Mouse (Mus musculus) MEL (cell line): Measurements from ENCODE around the gene Gprin3. TPM values are rescaled to one million over a fixed set of nuclear protein-coding genes. Genes with fewer than 3 reads are reported as not detected.

Experiments
- DNase-seq: peaks from one replicate; pipeline ENCODE4 v3.0.0; 2011; ENCODE audit warnings: low read depth, low spot score
- H3K27ac ChIP-seq: 2 replicates; pipeline ENCODE4 v1.5.1; 2012; ENCODE audit warnings: low read depth, mild to moderate bottlenecking, control low read depth, low read length, moderate library complexity; ENCODE audit not compliant: control insufficient read depth
- H3K27me3 ChIP-seq, 2 experiments: fragments of 150-350 bp in 1 of 2; sonication (generic) in 1 of 2; 2 replicates each; pipeline ENCODE4 v1.6.1; 2012; ENCODE audit warnings: low read length in 2 of 2, mild to moderate bottlenecking in 2 of 2, improper control_type of control experiment in 1 of 2, moderate library complexity in 1 of 2; ENCODE audit not compliant: insufficient read depth in 2 of 2, control insufficient read depth in 1 of 2
- H3K36me3 ChIP-seq, 2 experiments: 2 replicates each; pipeline ENCODE4 v1.6.1; 2012 to 2014; ENCODE audit warnings: low read length in 2 of 2, improper control_type of control experiment in 1 of 2, inconsistent platforms in 1 of 2, mild to moderate bottlenecking in 1 of 2; ENCODE audit not compliant: insufficient read depth in 2 of 2, control insufficient read depth in 1 of 2
- H3K4me1 ChIP-seq, 2 experiments: fragments of 150-350 bp in 1 of 2; sonication (generic) in 1 of 2; 2 replicates each; pipeline ENCODE4 v1.6.1; 2012; ENCODE audit warnings: low read length in 2 of 2, improper control_type of control experiment in 1 of 2, mild to moderate bottlenecking in 1 of 2; ENCODE audit not compliant: insufficient read depth in 2 of 2, control insufficient read depth in 1 of 2
- H3K4me3 ChIP-seq, 2 experiments: fragments of 150-350 bp in 1 of 2; sonication (generic) in 1 of 2; 2 replicates each; pipeline ENCODE4 v1.5.1; 2012; ENCODE audit warnings: low read depth in 2 of 2, low read length in 2 of 2, mild to moderate bottlenecking in 2 of 2, moderate library complexity in 2 of 2, control low read depth in 1 of 2, improper control_type of control experiment in 1 of 2; ENCODE audit not compliant: control insufficient read depth in 1 of 2, insufficient read depth in 1 of 2
- H3K79me2 ChIP-seq: 2 replicates; pipeline ENCODE4 v1.6.1; 2012; ENCODE audit warnings: mild to moderate bottlenecking, low read length, moderate library complexity; ENCODE audit not compliant: control insufficient read depth, poor library complexity, insufficient read depth
- H3K9ac ChIP-seq: 2 replicates; pipeline ENCODE4 v1.6.1; 2012; ENCODE audit warnings: low read depth, mild to moderate bottlenecking, control low read depth, low read length, moderate library complexity; ENCODE audit not compliant: control insufficient read depth, poor library complexity, severe bottlenecking
- H3K9me3 ChIP-seq: fragments of 150-350 bp; sonication (generic); replicated peaks from 2 replicates; pipeline ENCODE4 v1.6.1; 2012; ENCODE audit warnings: mild to moderate bottlenecking, low read length, improper control_type of control experiment, moderate library complexity; ENCODE audit not compliant: insufficient read depth
- CHD2 ChIP-seq: IDR thresholded peaks from 2 replicates; pipeline ENCODE4 v1.6.1; 2011; ENCODE audit warnings: low read length, improper control_type of control experiment
- E2F4 ChIP-seq: IDR thresholded peaks from 2 replicates; pipeline ENCODE4 v1.6.1; 2011; ENCODE audit warnings: low read depth, low read length, improper control_type of control experiment, borderline replicate concordance
- GABPA ChIP-seq: IDR thresholded peaks from 2 replicates; pipeline ENCODE4 v1.6.1; 2012; ENCODE audit warnings: low read depth, mild to moderate bottlenecking, inconsistent platforms, low read length, improper control_type of control experiment, moderate library complexity
- HCFC1 ChIP-seq: IDR thresholded peaks from 2 replicates; pipeline ENCODE4 v1.6.1; 2012; ENCODE audit warnings: low read depth, mild to moderate bottlenecking, inconsistent platforms, low read length, improper control_type of control experiment, moderate library complexity
- MAX ChIP-seq: IDR thresholded peaks from 2 replicates; pipeline ENCODE4 v1.6.1; 2011; ENCODE audit warnings: low read length, improper control_type of control experiment
- MAZ ChIP-seq: IDR thresholded peaks from 2 replicates; pipeline ENCODE4 v1.6.1; 2012; ENCODE audit warnings: low read depth, mild to moderate bottlenecking, inconsistent platforms, low read length, improper control_type of control experiment
- MYC ChIP-seq: IDR thresholded peaks from 2 replicates; pipeline ENCODE4 v1.6.1; 2011; ENCODE audit warnings: low read depth, mild to moderate bottlenecking, low read length, improper control_type of control experiment, moderate library complexity
- RCOR1 ChIP-seq: IDR thresholded peaks from 2 replicates; pipeline ENCODE4 v1.6.1; 2012; ENCODE audit warnings: low read depth, mild to moderate bottlenecking, inconsistent platforms, low read length, improper control_type of control experiment
- SIN3A ChIP-seq: IDR thresholded peaks from 2 replicates; pipeline ENCODE4 v1.6.1; 2012; ENCODE audit warnings: low read length, improper control_type of control experiment, inconsistent platforms
- TBP ChIP-seq: IDR thresholded peaks from 2 replicates; pipeline ENCODE4 v1.8.0; 2011; ENCODE audit warnings: low read depth, low read length, improper control_type of control experiment
- TCF12 ChIP-seq: IDR thresholded peaks from 2 replicates; pipeline ENCODE4 v1.6.1; 2014; ENCODE audit warnings: low read depth, mild to moderate bottlenecking, inconsistent platforms, low read length, improper control_type of control experiment, moderate library complexity
- USF2 ChIP-seq, 2 experiments: IDR thresholded peaks; 2 replicates each; pipeline ENCODE4 v1.6.1; 2011 to 2012; ENCODE audit warnings: improper control_type of control experiment in 2 of 2, low read length in 2 of 2, borderline replicate concordance in 1 of 2, inconsistent platforms in 1 of 2, low read depth in 1 of 2, mild to moderate bottlenecking in 1 of 2; ENCODE audit not compliant: insufficient read depth in 1 of 2
- ZMIZ1 ChIP-seq: IDR thresholded peaks from 2 replicates; pipeline ENCODE4 v1.6.1; 2012; ENCODE audit warnings: low read depth, mild to moderate bottlenecking, inconsistent platforms, low read length, improper control_type of control experiment, moderate library complexity
- polyA plus RNA-seq, 2 experiments: library from polyadenylated mRNA; stranded (reverse) in 1 of 2; unstranded in 1 of 2; fragments of >175 nt in 1 of 2; fragments of >200 nt in 1 of 2; gene quantifications; 2 replicates each; pipeline versions ENCODE4 v1.2.1 to v1.2.4; 2012; ENCODE audit warnings: low replicate concordance in 2 of 2, low read depth in 1 of 2; ENCODE audit not compliant: insufficient read length in 2 of 2, insufficient read depth in 1 of 2, missing spikeins in 1 of 2
- total RNA-seq: library from RNA; depleted of rRNA; stranded (reverse); fragments of 300-350 nt; gene quantifications from 2 replicates; pipeline ENCODE4 v1.2.3, GENCODE M21; 2012

Gene Gprin3
- total and polyA plus RNA-seq, 3 experiments, result not detected

DNA sequence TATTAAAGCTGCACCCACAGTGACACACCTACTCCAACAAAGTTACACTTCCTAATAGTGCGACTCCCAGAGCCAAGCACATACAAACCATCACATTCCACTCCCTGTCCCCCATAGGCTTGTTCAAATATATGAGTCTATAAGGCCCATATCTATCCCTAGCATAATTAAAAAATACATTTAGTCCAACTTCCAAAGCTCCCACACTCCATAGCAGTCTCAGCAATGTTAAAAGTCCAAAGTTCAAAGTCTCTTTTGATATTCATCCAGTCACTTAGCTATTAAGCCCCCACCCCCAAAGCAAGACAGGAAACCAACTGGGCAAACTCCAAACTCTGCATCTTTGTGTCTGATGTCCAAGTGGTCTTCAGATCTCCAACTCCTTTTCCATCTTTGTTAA, 84.9 kb downstream of the Gprin3 start:
- DNase-seq, result no peak
- no peaks in the 10 kb centered on the region for H3K36me3 ChIP-seq
- TF ChIP-seq CHD2, result no peak
- TF ChIP-seq HCFC1, result no peak
- TF ChIP-seq TCF12, result no peak
- no peak for TF ChIP-seq MAX
- TF ChIP-seq RCOR1, result no peak
- TF ChIP-seq MAZ, result no peak
- TF ChIP-seq MYC, result no peak
- no peak for TF ChIP-seq USF2 (IDR thresholded peaks at IDR 0.05; ENCODE audit: borderline replicate concordance in 1 of 2, insufficient read depth in 1 of 2, low read depth in 1 of 2, low read length in 2 of 2)
- no peaks in the 10 kb centered on the region for H3K9me3 ChIP-seq
- H3K4me1 ChIP-seq, result no peaks in the 10 kb centered on the region
- no peaks in the 10 kb centered on the region for H3K27me3 ChIP-seq
- no peaks in the 10 kb centered on the region for H3K79me2 ChIP-seq
- H3K27ac ChIP-seq, result no peak overlapping the region
- H3K9ac ChIP-seq, result no peak overlapping the region
- H3K4me3 ChIP-seq, result no peak overlapping the region

DNA sequence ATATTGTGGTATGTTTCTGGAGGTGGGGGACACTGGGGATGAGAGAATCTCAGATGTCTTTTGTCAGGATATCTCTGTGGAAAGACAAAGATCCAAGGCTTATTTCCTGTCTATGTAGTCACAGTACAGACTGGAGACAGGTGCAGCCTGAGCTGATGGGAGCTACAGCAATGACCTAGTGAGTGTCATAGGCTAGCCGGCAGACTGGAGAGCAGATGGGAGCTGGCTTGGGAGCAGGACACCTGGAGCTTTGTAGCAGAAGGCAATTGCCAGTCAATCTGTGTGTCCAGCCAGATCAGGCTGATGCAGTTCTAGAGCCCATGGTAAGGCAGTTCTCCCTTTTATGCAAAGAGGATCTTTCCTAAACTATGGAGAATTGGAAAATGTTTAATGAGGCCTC, 97.8 kb downstream of the Gprin3 start:
- no peak for DNase-seq
- Histone ChIP-seq H3K27ac (no peak overlapping the region), H3K9me3 (no peaks in the 10 kb centered on the region), H3K4me1 (no peaks in the 10 kb centered on the region), H3K9ac (no peak overlapping the region), H3K4me3 (no peak overlapping the region), H3K79me2 (no peaks in the 10 kb centered on the region), H3K27me3 (no peaks in the 10 kb centered on the region), H3K36me3 (no peaks in the 10 kb centered on the region)
- TF ChIP-seq ZMIZ1, result no peak
- no peak for TF ChIP-seq TBP
- no peak for TF ChIP-seq CHD2
- no peak for TF ChIP-seq HCFC1

DNA sequence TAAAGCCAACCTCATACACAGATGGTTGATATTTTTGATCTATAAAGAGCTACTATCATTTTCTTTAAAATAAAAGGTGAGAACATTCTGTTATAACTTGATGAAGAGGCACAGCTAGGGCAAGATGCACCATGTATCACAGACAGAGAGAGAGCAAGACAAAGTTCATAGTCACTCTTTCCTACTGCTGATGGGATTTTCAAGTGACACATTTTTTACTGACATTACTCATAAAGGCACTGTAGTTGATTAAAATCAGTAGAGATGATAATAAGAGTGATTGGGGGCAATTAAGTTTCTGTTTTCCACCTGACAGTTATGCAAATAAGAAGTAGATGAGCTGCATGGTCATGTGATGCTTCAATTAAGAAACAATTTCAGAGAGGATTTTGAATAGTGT, 110.2 kb downstream of the Gprin3 start:
- Histone ChIP-seq H3K4me3 (no peak overlapping the region), H3K79me2 (no peaks in the 10 kb centered on the region), H3K4me1 (no peaks in the 10 kb centered on the region), H3K27ac (no peak overlapping the region), H3K9ac (no peak overlapping the region), H3K9me3 (no peaks in the 10 kb centered on the region), H3K36me3 (no peaks in the 10 kb centered on the region), H3K27me3 (no peaks in the 10 kb centered on the region)
- DNase-seq, result no peak
- TF ChIP-seq SIN3A (no peak), E2F4 (no peak), GABPA (no peak)
- TF ChIP-seq, all 39 proteins: peak for 0
